8 mouse cellular contexts compared by ENCODE assay signal in the genomic region with DNA sequence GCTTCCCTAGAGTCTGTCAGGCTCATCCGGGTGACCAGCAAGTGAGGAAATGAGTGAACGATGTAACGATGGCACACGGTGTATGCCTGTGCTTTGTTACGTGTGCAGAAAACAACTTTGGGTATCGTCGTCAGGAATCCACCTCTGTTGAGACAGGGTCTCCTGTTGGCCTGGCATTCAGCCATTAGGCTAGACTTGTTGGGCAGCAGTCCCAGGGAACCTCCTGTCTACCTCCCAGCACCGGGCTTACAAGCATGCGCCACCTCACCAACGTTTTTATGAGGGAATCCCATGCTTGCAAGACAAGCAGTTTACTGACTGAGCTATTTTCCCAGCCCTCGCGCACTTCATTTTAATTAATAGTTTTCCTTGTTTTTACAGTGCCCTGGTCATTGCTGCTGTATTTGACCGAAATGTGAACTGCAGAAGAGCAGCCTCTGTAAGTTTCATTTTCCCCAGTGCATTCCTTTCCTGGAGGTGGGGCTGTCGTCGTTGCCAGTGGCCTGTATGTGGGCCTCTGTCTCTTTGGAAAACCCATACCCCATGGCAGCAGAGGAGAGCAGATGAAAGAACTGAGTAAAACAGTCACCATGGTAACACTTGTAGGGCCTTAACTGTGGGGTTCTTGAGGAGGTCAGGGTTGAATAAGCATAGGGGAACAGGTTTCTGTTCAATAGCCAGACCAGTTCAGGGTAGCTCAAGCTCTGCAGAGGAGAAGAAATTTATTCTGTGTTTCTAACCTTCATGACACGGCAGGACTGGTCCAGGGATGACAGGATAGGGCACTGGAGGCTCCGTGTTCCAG. TPM values are rescaled to one million over a fixed set of nuclear protein-coding genes. Genes with fewer than 3 reads are reported as not detected.
DNase-seq lines count a peak whose midpoint lies in the region; ATAC-seq and TF ChIP-seq lines count a peak whose summit lies in the region.

No protein-coding gene starts in this region.

- no peak for DNase-seq in heart, adult 8-10 months (ENCODE audit: low spot score)
- peak; percentile 70 for DNase-seq in brain, embryonic 14.5 days (ENCODE audit: low read depth)
- DNase-seq in hindbrain, embryonic 14.5 days (ENCODE audit: low spot score), result peak; percentile 30
- no peak for DNase-seq in thymus, postnatal 25 days
- DNase-seq in frontal cortex, postnatal 14 days (ENCODE audit: low spot score in 2 of 2), result no peak
- no peak for DNase-seq in left cerebral cortex, postnatal 14 days (ENCODE audit: low spot score in 2 of 2)

- H3K4me3 ChIP-seq in heart, embryonic 15.5 days, result no peak overlapping the region
- no peak overlapping the region for H3K4me3 ChIP-seq in hindbrain, embryonic 14.5 days (replicated peaks; ENCODE audit: low read length)
- H3K4me3 ChIP-seq in midbrain, embryonic 13.5 days (replicated peaks), result no peak overlapping the region

- H3K4me1 ChIP-seq in heart, embryonic 15.5 days (replicated peaks), result peaks cover 33% of the 10 kb centered on the region
- peaks cover 30% of the 10 kb centered on the region for H3K4me1 ChIP-seq in hindbrain, embryonic 14.5 days (replicated peaks; ENCODE audit: control insufficient read depth, insufficient read depth, low read length)
- H3K4me1 ChIP-seq in midbrain, embryonic 13.5 days (replicated peaks), result peaks cover 25% of the 10 kb centered on the region

- no peaks in the 10 kb centered on the region for H3K27me3 ChIP-seq in heart, embryonic 15.5 days
- H3K27me3 ChIP-seq in hindbrain, embryonic 14.5 days (ENCODE audit: control insufficient read depth, insufficient read depth, low read length), result no peaks in the 10 kb centered on the region
- no peaks in the 10 kb centered on the region for H3K27me3 ChIP-seq in midbrain, embryonic 13.5 days

- H3K36me3 ChIP-seq in heart, embryonic 15.5 days, result no peaks in the 10 kb centered on the region
- no peaks in the 10 kb centered on the region for H3K36me3 ChIP-seq in hindbrain, embryonic 14.5 days (replicated peaks; ENCODE audit: control insufficient read depth, insufficient read depth)
- H3K36me3 ChIP-seq in midbrain, embryonic 13.5 days, result no peaks in the 10 kb centered on the region

- H3K9ac ChIP-seq in heart, embryonic 15.5 days, result no peak overlapping the region
- no peak overlapping the region for H3K9ac ChIP-seq in hindbrain, embryonic 14.5 days
- no peak overlapping the region for H3K9ac ChIP-seq in midbrain, embryonic 13.5 days (replicated peaks)

- no peak for ATAC-seq in heart, embryonic 15.5 days (replicated peaks; ENCODE audit: insufficient number of reproducible peaks, insufficient read depth, low FRiP score, low read depth)
- ATAC-seq in hindbrain, embryonic 14.5 days (ENCODE audit: low FRiP score), result peak; percentile 34; the same call in 1 of the 2 replicates
- peak; percentile 74 for ATAC-seq in midbrain, embryonic 13.5 days

- no peaks in the 10 kb centered on the region for H3K9me3 ChIP-seq in heart, embryonic 15.5 days (replicated peaks)
- no peaks in the 10 kb centered on the region for H3K9me3 ChIP-seq in hindbrain, embryonic 14.5 days (ENCODE audit: control insufficient read depth, low read length)
- no peaks in the 10 kb centered on the region for H3K9me3 ChIP-seq in midbrain, embryonic 13.5 days

- no peak for TF ChIP-seq POLR2A in brain, embryonic 14.5 days (IDR thresholded peaks at IDR 0.05; ENCODE audit: borderline replicate concordance, extremely low read depth, insufficient read depth, insufficient read length, poor library complexity, severe bottlenecking)

- H3K4me2 ChIP-seq in heart, embryonic 15.5 days, result peak overlapping the region; percentile 28; the same call in 1 of the 2 replicates
- no peak overlapping the region for H3K4me2 ChIP-seq in hindbrain, embryonic 14.5 days (replicated peaks)
- no peak overlapping the region for H3K4me2 ChIP-seq in midbrain, embryonic 13.5 days (replicated peaks)

- H3K27ac ChIP-seq in heart, embryonic 15.5 days, result peak overlapping the region; percentile 28; the same call in 1 of the 2 replicates
- H3K27ac ChIP-seq in hindbrain, embryonic 14.5 days, result no peak overlapping the region; the same call in 1 of the 2 replicates
- H3K27ac ChIP-seq in midbrain, embryonic 13.5 days, result peak overlapping the region; percentile 37

- intact Hi-C loops in left cerebral cortex, postnatal 14 days (cut with DNase I), result no loop called here

- 49% methylated on average over 17 of the region's 17 CpGs for WGBS in heart, embryonic 15.5 days
- WGBS in hindbrain, embryonic 14.5 days, result 45% methylated on average over 17 of the region's 17 CpGs
- 53% methylated on average over 17 of the region's 17 CpGs for WGBS in midbrain, embryonic 13.5 days

- TF ChIP-seq CTCF in brain, embryonic 14.5 days (IDR thresholded peaks at IDR 0.05; ENCODE audit: borderline replicate concordance, extremely low read depth, insufficient read depth, insufficient read length), result no peak

RNA-seq across cellular contexts. Expression of gene Zfp750, which starts 30.9 kb away (rescaled TPM):
- 0.15 and 0.60 TPM in 2 replicates for polyA plus RNA-seq in heart, embryonic 15.5 days (2015; fragmentation: Nextera tagmentation; extraction: Ambion mirVana)
- total RNA-seq in heart, adult 8-10 months (2022), result under 1 TPM; 0.24 to 0.35 (median 0.25) TPM
- polyA plus RNA-seq in brain, embryonic 14.5 days (2012; rRNA removed), result 0.45 and 0.62 TPM in 2 replicates
- 0.19 and 0.21 TPM in 2 replicates for polyA plus RNA-seq in hindbrain, embryonic 14.5 days (2014; fragmentation: Nextera tagmentation; extraction: Ambion mirVana)
- 0.27 and 0.57 TPM in 2 replicates for polyA plus RNA-seq in midbrain, embryonic 13.5 days (2015; fragmentation: Nextera tagmentation; extraction: Ambion mirVana)
- not detected for total RNA-seq in left cerebral cortex, postnatal 14 days (2021)

Comparison
In these comparisons a context has a peak if more than half of its experiments do, and no peak if none do; other contexts are left out.
1. DNase-seq: peak in brain, embryonic 14.5 days (single experiment) and hindbrain, embryonic 14.5 days (single experiment); none in heart, adult 8-10 months (single experiment), thymus, postnatal 25 days (single experiment), frontal cortex, postnatal 14 days (0 of 2) and left cerebral cortex, postnatal 14 days (0 of 2).